Mouse (Mus musculus): Measurements from ENCODE around the gene G430095P16Rik.
A peak's percentile ranks its signal among the peaks of the same experiment; 100 is the strongest.

Gene G430095P16Rik

DNA sequence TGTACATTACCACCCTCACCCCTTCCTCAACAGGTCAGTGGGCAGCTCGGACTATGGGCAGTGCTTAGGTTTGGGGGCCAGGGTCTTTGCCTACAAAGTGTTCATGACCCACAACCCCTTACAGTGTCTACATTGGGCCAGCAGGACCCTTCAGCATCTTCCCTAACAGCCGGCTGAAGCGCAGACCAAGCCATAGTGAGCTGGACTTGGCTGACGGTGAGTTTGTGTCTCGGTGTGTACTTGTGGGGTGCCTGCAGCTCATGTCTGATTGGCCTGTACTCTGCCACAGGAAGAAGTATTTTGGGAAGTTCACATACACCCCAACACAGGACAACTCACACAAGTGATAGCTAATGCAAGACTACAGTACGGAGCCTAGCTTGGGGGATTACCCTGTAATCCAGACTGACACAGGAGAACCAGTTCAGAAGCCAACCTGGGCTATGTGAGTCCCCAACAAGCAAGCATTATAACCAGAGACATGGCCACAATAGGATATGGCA, 19.8 kb upstream of the G430095P16Rik start:
- ATAC-seq (ENCODE audit: low TSS enrichment): no peak

DNA sequence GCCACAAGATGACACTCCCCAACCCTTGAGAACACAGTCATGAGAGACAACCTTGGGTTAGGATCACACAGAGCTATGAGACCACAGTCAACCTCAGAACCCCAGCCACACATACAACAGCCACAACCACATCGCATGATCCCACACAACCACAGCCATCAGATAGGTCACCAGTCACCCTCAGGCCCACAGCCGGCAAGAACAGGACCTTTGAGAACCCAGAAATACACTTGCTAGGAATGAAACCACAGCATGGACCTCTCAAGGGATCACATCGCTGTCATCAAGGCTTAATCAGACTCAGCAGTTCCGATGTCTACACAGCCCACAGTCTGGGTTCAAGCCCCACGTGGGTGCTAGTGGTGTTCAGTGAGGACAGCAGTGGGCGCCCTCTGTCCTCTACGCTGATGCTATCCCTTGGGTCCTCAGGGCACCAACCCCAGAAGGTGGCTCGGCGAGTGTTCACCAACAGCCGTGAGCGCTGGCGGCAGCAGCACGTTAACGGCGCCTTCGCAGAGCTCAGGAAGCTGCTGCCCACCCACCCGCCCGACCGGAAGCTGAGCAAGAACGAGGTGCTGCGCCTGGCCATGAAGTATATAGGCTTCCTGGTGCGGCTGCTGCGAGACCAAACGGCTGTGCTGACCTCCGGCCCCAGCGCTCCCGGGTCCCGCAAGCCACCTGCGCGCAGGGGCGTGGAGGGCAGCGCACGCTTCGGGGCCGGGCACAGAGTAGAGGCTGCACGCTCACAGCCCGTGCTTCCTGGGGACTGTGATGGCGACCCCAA, 19.1 kb upstream of the G430095P16Rik start:
- no peak for ATAC-seq (ENCODE audit: low TSS enrichment)

DNA sequence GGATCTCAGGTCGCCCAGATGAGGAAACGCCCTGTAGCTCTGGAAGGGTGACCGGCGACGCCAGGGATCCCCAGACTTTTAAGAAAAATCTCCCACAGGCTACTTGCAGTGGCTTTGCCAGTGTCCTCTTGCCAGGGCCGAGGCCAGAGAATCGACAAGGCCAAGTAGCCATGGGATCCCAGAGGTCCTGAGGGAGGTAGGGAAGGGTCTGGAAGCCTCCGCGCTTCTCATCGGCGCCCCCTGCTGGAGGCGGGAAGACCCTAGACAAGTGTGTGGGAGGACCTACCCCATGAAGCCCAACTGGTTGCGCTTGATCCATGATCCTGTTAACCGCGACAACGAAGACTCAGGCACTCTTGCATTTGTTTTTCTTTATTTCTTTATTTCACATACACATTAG, 18.5 kb upstream of the G430095P16Rik start:
- no peak for ATAC-seq (ENCODE audit: low TSS enrichment)

DNA sequence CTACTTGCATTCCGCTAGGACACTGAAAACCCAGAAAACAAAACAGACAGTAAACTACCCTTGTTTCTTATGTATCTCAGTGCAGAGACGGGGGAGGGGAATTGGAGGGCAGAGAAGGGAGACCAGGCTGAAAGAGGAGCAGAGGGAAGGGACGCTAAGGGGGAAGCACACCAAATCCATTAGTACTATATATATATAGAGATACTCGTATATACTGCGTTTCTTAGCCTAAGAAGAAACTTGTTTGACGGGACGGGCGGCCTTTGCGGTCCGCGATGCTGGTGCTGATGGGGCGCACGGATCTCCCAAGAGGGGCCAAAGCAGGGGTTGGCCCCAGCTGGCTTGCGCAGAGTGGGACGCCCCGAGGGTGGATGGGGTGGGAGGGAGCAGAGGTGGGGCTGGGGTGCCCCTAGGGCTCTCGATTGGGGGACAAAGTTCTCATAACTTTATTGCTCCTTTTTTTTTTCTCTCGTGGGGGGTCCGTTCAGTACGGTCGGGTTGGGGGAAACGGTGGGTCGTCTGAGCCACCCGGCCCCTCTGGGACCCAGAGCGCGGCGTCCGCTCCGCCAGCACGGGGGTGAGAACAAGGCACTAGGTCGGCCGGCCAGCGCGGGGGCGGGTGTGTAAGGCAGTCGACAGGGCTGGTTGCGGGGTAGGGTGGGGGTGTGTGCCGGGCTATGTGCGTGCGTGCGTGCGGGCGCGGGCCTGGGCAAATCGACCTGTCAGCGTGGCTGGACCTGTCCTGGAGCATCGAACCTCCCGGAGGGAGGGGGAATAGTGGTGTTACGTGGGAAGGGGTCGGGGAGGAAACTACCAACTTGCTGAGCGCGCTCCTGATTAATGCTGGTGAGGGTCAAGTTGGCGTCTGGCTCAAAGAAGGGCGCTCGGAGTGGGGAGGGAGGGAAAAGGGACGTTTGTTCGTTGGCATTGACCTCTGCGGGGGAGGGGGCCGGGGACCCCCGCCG, 17.7 kb upstream of the G430095P16Rik start:
- no peak for ATAC-seq (ENCODE audit: low TSS enrichment)

DNA sequence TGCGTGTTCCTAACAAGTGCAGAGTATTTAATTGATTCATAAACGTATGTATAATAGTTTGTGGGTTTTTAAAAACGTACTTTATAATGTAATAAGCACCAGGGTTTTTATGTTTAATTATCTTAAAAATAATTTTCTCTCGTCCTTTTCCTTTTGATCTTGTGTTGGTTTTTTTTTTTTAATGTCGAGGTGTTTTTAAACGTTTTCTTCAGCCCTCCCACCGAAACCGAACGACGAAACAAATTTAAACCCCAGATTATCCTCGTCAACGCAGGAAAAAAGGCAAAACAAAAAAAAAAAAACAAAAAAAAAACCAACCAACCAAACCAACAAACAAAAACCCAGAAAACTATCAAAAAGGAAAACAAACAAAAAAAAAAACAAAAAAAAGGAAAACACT, 16.8 kb upstream of the G430095P16Rik start:
- no peak for ATAC-seq (ENCODE audit: low TSS enrichment)

- no peak for ATAC-seq (ENCODE audit: low TSS enrichment)
Observed at GRCm38 (mm10) chr8:84706610-84707266, 16.1 kb upstream of the G430095P16Rik start.

- no peak for ATAC-seq (ENCODE audit: low TSS enrichment)
Observed at GRCm38 (mm10) chr8:84707267-84707883, 15.4 kb upstream of the G430095P16Rik start.

GRCm38 (mm10) chr8:84708071-84708541, 14.7 kb upstream of the G430095P16Rik start:
- no peak for ATAC-seq (ENCODE audit: low TSS enrichment)

DNA sequence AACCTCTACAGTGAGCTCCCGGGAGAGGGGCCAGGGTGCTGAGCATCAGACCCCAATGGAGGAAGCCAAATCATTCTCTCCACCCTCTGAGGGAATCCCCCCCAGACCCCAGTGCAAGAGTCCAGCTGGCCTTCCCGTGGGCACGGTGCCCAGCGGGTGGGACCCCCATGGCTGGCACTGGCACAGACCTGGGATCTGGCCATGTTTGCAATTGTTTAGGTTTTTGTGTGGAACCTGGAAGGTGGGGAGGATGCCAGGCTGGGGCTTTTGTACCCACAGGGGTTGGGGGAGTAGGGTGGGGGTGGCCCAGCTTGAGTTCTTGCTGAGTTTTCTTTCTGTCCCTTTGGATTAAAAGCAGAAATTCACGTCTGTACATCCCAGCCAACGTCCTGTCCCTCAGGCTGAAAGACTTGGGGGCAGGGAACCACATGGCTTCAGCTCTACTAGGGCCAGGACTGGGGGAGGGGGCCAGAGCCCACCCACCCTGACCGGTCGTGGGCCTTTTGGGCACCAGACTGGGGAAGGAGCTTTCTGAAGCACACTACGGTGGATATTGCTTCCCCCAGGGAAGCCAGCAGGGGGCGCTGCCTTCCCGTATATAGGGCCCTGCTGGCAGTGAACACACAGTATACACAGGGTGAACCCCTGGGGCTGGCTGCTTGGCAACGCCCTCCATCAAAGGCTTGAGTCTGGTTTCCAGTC, 13.9 kb upstream of the G430095P16Rik start:
- peak; percentile 66; the same call in 1 of the 2 replicates for ATAC-seq (ENCODE audit: low TSS enrichment)

- no peak for ATAC-seq (ENCODE audit: low TSS enrichment)
Observed at GRCm38 (mm10) chr8:84709931-84710330, 12.9 kb upstream of the G430095P16Rik start.

- ATAC-seq (ENCODE audit: low TSS enrichment): no peak
Observed at GRCm38 (mm10) chr8:84711312-84711711, 11.5 kb upstream of the G430095P16Rik start.

DNA sequence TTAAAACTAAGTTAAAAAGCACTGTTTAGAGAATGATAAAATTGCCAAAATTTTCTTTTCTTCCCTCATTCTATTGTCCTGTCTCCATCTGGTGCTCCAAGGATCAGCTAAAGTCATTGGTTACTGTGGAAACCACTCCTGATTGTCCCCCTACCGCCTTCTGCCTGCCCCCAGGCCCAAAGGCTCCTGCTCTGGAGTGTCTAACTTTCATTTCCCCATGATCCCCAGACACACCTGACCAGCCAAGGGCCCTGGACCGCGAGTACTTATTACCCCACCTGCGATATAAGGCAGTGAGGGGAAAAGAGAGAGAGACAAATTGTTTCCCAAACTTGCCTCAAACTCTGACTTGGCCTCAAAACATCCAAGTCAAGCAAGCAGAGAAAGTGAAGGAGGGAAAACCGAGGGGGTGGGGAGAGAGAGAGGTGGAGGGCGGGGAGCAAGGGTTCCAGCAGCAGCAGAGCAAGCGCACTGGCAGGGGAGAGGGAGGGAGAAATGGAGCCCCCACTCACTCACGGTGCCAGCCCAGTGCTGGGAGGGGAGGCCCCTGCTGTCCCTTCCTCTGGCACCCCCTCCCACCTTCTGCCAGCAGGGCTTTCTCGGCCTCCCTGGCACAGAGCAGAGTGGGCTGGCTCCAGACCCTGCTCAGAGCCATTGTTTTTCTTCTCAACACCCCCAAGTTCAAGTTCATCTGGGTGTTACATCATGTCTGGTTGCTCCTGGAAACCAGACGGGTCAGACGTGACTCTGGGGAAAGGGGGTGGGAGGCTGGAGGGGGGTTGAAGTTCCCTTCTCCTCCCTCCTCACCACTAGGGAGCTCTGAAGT, 10.7 kb upstream of the G430095P16Rik start:
- ATAC-seq (ENCODE audit: low TSS enrichment): no peak

DNA sequence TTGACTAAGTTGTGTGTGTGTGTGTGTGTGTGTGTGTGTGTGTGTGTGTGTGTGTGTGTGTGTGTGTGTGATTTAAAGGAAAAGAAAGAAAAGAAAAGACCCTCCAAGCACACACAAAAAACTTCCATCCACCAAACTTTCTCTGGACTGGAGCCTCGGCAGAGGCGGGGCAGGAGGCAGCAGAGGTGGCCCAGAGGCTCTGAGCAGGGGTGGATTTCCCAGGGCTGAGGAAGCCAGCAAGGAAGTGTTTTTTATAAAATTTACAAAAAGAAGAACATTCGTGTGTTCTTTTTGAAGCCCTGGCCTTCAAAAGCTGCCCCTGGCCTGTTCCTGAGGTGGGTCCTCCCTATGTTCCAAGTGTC, 10.1 kb upstream of the G430095P16Rik start:
- ATAC-seq (ENCODE audit: low TSS enrichment): no peak

DNA sequence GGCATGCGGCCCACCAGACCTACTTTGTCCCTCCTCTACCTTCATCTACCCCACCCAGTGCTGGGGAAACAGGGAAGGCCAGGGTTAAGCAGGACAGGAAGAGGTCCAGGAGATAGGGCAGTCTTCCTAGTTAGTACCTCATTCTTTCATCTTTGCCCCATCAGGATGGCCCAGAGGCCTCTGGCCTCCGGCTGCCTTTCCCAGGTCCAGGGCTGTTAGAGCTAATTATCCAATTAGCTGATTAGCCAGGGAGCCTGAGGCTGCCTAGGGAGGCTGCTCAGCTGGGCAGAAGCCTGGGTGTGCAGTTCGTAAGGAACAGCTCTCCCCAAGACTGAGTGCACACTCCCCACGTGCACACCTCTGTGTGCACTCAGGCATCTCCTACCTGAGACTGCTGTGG, 9.4 kb upstream of the G430095P16Rik start:
- no peak for ATAC-seq (ENCODE audit: low TSS enrichment)

DNA sequence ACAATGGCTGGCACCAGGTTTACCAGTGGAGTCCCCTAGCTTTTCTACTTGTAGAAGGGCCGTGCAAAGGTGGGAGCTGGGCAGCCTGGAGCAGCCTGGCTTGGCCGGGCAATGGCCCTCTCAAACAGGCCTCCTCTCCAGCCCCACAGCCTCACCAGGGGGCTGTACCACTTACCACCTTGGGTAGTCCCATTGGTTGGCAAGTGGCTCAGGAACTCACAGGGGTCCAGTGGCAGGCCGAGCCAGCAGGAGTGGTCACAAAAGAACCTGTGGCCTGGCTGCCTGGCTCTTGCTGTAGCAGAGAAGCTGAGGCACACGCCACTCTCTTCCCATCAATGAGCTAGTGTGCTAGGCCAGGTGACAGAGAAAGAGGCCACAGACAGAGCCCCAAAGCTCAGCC, 8.6 kb upstream of the G430095P16Rik start:
- ATAC-seq (ENCODE audit: low TSS enrichment): no peak

- no peak for ATAC-seq (ENCODE audit: low TSS enrichment)
Observed at GRCm38 (mm10) chr8:84715893-84716468, 6.8 kb upstream of the G430095P16Rik start.

- no peak for ATAC-seq (ENCODE audit: low TSS enrichment)
Observed at GRCm38 (mm10) chr8:84716790-84717189, 6.0 kb upstream of the G430095P16Rik start.

DNA sequence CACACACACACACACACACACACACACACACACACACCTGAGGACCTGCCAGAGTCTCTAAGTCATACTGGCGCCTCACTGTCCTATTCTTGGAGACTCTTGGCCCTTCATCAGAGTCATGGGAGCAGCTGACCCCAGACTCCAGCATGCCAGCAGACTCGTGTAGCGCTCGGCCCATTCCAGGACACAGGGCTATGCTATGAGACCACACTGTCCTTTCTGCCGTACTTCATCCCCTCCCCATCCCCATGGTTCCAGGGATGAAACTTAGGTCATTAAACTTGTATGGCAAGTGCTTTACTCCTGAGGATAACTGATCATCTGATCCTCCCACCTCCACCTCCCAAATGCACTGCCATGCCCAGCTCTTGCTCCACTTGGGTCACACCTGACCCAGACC, 4.3 kb upstream of the G430095P16Rik start:
- no peak for ATAC-seq (ENCODE audit: low TSS enrichment)

- ATAC-seq (ENCODE audit: low TSS enrichment): no peak
Observed at GRCm38 (mm10) chr8:84718959-84719690, 3.7 kb upstream of the G430095P16Rik start.

Measured in frontal cortex, adult (tissue).